Mouse (Mus musculus) adrenal gland (tissue): ENCODE results near the gene Rbx1.
"Not testable (repeated sequence)": the region's sequence is repeated elsewhere in the genome, so short reads cannot be mapped to it uniquely, and the experiment has no call there.

Source experiments
- intact Hi-C: fragments of 180-260 bp; cut with DNase I; formaldehyde crosslinking; loops from one replicate; pipeline ENCODE4 v1.15.1; 2025
- long read RNA-seq, 2 experiments: library from polyadenylated mRNA; unstranded; transcript quantifications; one replicate each; pipeline ENCODE4 v2.0.0; 2020; ENCODE audit warnings: borderline replicate concordance in 1 of 2; ENCODE audit not compliant: insufficient replicate concordance in 1 of 2

Rbx1 gene
- long read RNA-seq, experiment 1, transcript Rbx1-204 (5 exons, 651 nt): minor isoform, 9 of 395 reads
- long read RNA-seq, experiment 1, transcript Rbx1-201 (5 exons, 1,675 nt): major isoform, 379 of 395 reads
- long read RNA-seq, experiment 1, partial matches to known transcripts: 1 of 395 reads
- long read RNA-seq, experiment 1, other reads (novel, unspliced or antisense): 4 of 395 reads
- long read RNA-seq, experiment 2, transcript Rbx1-201 (5 exons, 1,675 nt): major isoform, 437 of 471 reads
- long read RNA-seq, experiment 2, transcript Rbx1-204 (5 exons, 651 nt): minor isoform, 22 of 471 reads
- long read RNA-seq, experiment 2, partial matches to known transcripts: 3 of 471 reads
- long read RNA-seq, experiment 2, other reads (novel, unspliced or antisense): 5 of 471 reads

DNA sequence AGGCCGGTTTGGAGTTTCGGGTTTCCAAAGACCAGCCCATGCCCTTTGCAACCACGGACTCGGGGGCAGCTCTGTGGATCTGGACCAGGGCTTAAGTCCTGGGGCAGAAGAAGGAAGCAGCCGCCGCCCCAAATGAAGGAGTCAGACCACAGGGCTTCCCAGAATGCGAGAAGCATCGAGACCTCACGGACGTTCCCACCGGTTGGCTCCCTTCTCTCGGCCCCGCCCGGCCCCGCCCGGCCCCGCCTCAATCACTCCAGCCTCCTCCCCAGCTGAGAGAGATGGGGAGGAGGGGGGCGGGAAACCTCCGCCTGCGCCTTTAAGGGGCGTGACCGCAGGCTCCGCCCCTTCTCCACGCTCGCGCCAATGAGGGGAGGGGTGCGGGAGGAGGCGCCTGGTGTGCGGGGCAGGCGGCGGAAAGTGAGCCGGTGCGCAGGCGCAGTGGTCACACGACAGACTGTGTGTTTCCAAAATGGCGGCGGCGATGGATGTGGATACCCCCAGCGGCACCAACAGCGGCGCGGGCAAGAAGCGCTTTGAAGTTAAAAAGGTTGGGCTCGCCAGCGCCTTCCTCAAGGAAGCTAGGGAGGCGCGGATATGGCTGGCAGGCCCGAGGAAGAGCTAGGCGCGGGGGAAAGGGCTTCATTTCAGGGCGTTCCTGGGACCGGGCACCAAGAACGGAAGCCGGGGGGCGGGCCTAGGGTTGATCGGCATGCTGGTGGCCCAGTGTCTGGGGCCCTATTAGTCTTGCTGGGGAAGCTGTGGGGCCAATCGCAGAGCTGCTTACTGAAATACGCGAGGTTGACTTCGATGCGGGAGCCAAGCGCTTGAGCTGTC, at the start of gene Rbx1:
TSS of gene Rbx1 (plus strand) at position 396 of the 837 bp plus-strand sequence.
- intact Hi-C loops: loop anchor here (5.0 kb wide), 2 partner anchors 56 to 116 kb away; no protein-coding TSS in a partner anchor

DNA sequence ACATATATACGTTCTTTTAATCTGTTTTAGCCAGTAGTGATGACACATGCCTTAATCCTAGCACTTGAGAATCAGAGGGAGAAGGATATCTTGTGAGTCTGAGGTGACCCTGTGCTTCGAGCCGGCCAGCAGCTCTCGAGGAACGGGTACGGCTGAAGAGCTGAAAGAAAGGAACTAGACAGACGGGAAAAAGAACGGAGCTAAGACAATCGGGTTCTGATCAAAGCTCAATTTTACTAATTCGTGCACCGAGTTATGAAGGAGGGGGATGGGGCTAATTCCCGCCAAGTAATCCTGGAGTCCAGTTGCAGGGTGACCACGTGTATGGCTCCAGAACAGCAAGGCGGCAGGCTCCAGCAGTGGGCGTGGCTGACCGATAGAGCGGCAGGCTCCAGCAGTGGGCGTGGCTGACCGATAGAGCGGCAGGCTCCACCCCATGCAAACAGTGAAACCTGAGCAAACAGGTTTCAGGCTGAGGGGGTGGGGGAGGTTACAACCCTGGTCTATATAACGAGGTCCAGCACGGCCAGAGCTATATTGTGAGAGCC, 49.3 kb upstream of the Rbx1 start:
- intact Hi-C loops: not testable (repeated sequence)

DNA sequence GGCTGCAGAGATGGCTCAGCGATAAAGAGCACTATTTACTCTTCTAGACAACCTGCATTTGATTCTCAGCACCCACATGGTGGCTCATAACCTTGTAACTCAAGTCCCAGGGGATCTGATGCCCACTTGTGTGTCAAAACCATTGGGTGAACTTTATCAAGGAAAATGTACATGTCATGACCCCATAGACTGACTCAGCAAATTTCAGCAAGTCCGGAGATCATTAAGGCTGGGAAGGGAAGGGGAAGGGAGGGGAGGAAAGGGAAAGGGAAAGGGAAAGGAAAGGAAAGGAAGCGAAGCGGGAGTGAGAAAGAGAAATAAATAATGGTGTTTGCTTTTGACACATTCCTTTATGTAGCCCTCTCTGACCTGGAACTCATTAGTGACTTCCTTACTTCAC, 48.0 kb upstream of the Rbx1 start:
- intact Hi-C loops: no loop called here

DNA sequence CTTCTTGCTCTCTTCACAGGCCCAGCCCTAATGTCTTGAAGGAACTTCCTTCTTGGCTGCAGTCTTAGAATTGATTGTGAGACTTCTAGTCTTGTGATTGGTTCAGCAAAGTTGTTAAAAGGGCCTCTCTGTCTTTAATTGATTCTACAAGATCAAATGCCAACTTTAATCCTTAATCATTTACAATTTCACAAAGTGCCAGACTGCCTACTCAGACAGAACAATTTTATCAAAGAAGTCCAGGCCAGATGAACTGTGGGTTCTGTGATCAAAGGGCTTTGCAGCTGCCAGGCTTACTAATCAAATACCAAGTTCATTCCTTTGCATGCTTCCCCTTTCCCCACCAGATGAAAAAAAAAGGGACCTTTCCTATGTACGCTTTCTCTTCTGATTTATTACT, 44.6 kb upstream of the Rbx1 start:
- intact Hi-C loops: no loop called here

DNA sequence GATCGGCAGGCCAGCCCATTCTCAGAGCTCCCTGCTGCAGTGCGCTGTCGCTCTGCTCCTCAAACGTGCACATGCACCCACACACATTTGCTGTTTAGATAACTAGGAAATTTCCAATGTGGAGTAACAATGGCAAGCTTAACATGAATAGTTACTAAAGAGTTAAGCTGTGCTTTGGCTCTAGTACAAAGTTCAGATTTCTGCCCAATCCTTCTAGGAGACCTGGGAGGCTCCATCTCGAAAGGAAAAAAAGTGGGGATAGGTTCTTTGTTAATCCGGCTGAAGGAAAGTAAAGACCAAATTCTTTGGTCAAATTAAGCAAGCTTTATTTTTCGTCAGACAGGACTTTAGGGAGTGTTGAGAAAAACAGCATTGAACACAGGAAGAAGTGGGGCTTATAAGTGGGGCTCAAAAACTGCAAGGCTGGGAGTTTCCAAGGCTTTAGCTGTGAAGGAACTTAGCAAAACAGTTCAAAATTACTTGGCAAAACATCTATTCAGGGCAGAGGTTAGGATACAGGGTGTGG, 43.9 kb upstream of the Rbx1 start:
- intact Hi-C loops: no loop called here

DNA sequence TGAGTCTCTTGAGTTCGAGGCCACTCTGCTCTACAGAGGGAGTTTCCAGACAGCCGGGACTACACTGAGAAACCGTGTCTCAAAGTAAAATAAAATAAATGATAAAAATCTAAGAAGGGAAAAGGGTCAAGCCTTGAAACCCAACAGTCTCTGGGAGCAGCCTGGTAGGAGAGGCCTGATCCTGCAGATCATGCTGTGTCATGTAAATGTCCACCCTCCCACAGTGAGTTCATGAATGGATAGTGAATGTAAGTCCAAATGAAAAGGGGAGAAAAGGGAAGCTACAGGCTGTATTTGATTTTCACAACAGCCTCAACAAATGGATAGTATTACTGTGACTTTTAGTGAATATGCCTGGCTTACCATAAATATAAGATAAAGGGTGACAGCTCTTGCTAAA, 40.8 kb upstream of the Rbx1 start:
- intact Hi-C loops: no loop called here

DNA sequence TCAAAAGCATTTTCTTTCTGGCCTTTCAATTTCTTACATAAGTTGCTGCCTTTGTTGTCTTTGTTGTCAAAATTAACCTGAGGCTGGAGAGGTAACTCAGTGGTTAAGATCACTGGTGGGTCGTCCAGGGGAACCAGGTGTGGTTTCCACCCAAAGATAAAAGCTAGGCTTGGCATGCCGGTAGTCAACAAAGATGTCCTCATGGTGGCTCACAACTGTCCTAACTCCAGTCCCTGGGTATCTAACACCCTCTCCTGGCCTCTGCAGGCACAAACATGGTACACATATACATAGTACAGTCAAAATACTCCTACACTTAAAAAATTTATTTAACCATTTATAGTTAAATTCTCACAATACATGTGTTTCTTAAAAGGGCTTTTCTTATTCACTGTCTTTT, 38.1 kb upstream of the Rbx1 start:
- intact Hi-C loops: no loop called here

DNA sequence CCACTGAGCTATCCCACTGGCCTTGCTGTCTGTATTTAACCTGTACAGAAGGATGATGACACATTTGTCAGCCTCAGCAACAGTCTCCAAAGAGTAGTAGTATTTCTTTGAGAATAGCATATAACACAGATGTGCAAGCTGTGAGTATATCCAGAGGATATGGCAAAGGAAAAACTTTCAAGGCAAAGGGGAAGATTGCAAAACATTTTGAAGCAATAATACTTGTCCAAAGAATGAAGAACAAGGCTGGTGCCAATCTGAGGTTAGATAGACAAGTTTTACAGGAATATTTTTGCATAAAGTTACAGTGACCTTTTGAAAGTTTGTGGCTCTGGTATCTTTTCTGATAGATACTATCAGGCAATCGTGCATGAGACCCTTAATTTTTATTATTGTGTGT, 34.9 kb upstream of the Rbx1 start:
- intact Hi-C loops: no loop called here

DNA sequence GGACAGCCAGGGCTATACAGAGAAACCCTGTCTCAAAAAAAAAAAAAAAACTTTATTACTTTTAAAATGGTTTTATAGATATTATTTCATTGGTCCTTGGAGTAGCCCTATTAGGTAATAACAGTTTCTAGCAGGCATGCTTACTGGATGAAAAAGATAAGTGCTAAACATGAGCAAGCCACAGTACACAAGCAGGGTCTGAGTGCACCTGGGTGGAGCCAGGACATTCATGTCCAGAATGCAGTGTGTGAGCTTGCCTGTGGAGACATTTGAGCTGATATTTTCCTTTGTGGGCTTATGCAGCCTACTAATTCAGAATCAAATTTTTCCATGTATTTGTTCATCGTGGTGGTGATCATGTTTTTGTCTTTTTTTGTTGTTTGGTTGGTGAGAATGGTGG, 27.8 kb upstream of the Rbx1 start:
- intact Hi-C loops: no loop called here

DNA sequence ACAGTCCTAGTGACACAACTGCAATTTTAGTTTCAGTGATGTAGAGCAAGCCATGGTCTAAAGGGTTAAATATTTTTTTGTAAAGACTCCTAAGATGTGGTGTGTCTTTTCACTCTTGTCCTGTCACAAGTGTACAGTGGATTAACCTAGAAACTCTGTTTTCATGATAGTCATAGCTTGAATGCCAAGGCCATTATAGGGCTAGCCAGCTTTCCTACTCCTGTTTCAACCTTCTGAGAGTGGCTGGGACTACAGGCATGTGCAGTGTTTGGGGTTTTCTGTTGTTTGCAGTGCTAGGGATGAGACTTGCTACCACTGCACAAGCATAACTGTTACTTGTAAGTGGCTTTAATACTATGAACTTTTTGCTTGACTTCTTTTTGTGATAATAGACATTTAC, 26.9 kb upstream of the Rbx1 start:
- intact Hi-C loops: no loop called here

DNA sequence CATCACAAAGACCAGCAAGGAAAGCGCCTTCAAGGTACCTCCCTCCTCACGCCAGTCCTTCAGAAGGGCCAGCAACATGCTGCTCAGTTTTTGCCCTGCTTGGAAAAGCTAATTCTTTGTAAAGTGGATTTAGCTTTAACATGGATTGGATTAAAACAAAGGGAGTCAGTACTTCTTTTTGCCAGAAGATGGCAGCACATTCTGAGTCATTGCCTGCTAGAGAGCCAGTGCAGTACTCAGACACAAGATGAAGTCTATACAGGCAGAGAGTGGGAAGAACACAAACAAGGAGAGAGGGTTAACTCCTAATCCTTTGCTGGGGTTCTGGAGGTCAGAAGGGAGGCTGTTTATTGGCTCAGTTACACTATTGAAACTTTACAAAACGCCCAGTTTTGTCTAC, 17.6 kb upstream of the Rbx1 start:
- intact Hi-C loops: loop anchor here (5.0 to 10.0 kb wide), 2 partner anchors 154 to 226 kb away; no protein-coding TSS in a partner anchor

DNA sequence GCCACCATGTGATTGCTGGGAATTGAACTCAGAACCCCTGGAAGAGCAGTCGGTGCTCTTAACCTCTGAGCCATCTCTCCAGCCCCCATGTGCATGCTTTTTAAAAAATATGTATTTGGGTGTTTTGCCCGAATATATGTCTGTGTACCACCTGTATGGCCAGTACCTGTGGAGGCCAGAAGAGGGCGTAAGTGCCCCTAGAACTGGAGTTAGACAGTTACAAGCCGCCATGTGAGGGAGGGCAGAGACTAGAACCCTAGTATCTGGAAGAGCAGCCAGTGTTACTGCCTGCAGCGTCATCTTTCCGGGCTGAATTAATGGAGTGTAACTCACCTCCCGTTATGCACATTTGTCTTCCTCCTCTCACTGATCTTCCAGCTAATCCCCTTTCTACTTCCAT, 4.6 kb upstream of the Rbx1 start:
- intact Hi-C loops: no loop called here

DNA sequence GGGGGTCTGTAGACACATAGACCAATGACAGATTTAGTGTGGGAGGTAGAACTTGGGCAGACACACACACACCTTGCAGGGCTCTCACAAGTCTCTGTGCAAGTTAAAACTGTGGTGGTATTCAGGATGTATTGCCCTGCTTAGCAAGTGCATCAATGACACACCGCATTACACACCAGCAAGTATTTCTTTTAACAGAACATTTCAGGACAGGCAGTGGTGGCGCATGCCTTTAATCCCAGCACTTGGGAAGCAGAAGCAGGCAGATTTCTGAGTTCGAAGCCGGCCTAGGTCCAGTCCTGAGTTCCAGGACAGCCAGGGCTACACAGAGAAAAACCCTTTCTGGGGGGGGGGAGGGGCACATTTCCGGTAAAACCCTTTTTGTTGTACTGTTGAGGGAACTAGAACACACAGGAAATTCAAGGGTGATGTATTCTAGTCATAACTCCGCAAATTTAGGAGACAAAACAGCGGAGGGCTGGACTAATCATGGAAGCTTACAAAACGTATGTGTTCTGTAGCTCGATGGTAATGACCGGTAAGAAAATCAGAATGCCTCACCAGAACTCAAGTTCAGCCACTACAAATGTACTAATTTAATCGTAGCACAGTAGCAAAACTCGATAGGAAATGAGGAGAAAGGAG, 958 bp upstream of the Rbx1 start:
- intact Hi-C loops: loop anchor here (5.0 kb wide), 2 partner anchors 57 to 117 kb away; no protein-coding TSS in a partner anchor

DNA sequence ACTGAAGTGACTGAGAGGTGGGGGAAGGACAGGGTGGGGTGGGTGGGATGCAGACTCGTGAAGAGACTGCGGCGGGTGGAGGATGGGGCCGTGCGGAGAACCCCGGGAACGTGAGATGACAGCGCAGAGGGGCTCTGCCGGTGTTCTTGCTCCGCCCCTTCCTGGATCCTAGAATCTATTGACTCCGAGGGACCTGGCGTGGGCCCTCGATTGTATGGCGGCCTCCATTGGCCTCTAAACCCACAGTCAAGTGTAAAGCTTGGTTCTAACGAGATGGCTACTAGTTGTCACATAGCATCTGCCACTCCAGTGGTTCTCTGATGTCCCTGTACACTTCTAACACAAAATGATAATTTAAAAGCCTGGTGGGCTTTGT, 630 bp downstream of the Rbx1 start:
- intact Hi-C loops: loop anchor here (5.0 kb wide), 2 partner anchors 56 to 116 kb away; no protein-coding TSS in a partner anchor

DNA sequence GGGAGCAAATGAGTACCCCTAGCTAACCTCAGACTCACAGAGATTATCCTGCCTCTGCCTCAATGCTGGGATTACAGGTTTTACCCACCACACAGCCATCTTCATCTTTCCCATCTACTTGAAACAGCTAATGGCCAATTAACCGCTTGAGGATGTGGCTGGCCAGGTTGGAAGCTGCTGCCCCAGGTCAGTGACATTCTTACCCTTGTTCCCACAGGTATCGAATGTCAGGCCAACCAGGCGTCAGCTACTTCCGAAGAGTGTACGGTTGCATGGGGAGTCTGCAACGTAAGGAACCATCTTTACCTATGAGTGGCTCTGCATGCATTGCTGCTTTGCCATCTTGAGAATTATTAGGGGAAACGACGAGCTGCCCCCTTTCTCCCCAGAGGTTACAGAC, 4.6 kb downstream of the Rbx1 start:
- intact Hi-C loops: no loop called here

DNA sequence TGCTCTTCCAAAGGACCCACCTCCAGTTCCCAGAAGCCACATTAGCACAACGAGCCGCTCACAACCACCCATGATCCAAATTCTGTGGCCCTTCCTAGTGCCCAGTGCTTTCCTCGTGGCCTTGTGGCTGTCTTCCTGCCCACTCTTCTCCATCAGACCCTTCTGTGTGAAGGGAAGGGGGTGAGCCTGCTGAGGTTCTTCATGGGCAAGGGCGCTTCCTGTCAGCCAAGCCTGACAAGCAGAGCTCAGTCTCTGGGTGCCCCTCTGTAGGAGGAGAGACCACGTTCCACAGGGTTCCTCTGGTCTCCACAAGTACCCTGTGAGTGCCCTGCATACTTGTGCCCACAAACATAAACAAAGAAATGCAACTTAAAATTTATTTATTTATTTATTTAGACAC, 6.2 kb downstream of the Rbx1 start:
- intact Hi-C loops: no loop called here

DNA sequence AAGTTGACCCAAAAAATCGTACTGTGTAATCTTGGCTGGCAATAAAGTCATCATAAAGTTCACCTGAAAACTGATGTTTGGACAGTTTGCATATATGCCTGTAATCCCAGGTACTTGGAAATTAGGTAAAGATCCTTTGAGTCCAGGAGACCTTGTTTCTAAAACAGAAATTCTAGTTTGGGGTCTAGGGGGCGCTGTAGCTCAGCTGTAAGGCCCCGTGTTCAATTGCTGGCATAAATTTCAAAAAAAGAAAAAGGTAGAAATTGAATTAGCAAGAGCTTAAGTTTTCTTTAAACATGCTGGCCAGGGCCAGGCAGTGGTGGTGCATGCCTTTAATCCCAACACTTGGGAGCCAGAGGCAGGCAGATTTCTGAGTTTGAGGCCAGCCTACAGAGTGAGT, 9.6 kb downstream of the Rbx1 start:
- intact Hi-C loops: no loop called here

DNA sequence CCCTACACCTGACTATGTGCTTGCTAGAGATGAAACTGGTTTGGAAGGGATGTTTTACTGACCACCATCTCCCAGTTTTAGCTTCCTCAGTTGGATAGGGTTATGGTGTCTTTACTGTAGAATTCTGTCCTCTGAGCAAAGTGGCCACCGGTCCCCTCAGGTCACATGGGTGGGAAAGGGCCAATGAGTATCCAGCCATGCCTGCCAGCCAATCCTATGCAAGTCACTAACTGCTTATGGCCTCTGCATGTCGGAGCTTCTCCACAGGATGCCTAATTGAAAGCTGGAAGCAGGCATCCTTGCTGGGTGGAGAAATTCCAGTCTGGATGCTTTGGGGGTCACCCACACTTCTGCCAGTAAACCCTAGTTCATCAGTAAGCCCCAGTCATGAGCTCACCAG, 10.5 kb downstream of the Rbx1 start:
- intact Hi-C loops: no loop called here

DNA sequence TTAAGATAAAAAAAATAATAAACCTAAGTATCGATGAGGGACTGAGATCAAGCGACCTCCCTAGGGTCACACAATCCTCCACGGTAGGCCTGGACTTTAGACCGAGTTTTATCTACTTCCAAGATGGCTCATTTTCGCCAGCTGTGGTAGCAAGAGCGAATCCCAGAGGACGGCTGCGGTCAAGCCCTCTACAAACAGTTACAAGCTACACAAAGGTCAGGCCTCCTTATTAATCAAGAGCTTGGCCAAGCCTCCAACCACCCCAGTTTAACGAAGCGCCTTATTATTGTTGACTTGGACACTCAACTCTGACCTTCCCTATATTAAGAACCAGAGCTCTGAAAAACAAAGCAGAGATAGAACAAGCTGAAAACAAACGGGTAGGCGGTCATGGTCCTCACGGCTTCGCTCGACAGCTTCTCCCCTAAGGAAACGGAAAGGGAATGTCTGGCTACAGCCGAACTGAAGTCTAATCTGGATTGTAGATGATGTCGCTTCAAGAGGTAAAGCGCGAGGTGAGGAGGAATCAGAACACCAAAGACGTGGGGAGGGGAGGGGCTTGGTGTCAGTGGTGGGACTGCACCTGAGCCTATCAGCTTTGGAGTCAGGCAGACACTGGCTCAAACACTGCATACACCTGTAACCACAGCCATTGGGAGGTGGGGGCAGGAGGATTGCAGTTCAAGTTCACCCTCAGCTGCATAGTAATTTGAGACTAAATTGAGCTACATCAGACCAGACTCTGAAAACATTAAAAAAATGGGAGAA, 13.5 kb downstream of the Rbx1 start:
- intact Hi-C loops: no loop called here

DNA sequence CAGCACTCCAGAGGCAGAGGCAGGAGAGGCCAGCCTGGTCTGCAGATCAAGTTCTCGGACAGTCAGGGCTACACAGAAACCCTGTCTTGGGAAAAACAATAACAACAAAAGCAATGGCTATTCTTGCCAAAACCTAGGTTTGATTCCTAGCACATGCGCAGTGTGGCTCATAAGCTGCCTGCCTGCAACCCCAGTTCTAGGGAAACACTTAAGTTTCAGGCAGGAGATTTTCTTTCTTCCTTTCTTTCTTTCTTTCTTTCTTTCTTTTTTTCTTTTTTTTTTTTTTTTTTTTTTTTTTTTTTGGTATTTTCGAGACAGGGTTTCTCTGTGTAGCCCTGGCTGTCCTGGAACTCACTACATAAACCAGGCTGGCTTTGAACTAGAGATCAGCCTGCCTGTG, 14.2 kb downstream of the Rbx1 start:
- intact Hi-C loops: not testable (repeated sequence)

DNA sequence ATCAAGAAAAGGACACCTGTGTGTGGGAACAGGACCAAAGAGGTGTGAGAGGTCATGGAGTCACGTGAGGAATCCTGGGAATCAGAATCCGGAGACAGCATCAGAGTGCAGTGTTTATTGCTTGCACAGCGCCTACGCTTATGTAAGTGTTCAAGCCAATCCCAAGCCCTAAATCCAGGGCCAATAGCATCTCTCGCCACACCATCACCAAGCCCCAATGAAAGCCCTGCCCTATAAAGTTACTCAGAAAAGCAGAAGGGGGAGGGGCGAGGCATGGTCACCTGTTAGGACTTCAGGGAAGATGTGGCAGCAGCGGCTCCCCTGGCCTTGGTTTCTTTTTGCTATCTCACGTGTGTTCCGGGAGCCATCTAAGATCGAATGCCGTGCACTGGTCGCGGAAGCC, 14.9 kb downstream of the Rbx1 start:
- intact Hi-C loops: no loop called here
